Mouse (Mus musculus): ENCODE data around the gene Pde8a.
"Not testable (repeated sequence)": the region's sequence is repeated elsewhere in the genome, so short reads cannot be mapped to it uniquely, and the experiment has no call there.

The Pde8a gene

DNA sequence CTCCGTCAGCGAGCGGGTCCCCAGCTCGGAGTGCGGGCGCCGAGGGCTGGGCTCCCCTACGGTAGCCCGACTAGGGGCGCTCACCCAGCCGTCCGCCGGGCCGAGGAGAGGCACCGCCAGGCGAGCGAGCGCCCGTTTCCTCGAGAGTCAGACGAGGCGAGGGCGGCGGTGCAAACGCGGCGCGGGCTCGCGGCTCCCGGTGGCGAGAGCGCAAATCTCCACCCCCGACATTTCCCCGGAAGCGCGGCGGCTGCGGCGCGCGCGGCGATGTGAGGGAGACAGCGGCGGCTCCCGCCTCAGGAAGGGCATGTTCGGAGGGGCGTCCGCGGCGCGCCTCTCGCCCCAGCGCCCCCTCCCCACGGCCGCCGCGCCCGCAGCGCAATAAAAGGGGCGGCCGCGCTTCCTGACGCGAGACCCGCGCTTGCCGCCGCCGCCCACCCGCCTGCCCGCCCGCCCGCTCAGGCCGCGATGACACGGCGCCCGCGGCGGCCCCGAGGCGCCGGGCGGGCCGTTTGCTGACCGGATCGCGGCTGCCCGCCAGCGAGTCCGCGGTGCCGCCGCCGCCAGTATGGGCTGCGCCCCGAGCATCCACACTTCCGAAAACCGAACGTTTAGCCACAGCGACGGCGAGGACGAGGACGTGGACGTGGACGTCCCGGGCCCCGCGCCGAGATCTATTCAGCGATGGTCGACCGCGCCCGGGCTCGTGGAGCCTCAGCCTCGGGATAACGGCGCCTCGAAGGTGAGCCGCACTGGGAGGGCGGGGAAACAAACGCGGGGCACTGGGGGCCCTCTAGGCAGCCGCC, at the start of gene Pde8a:
Gene Pde8a (plus strand): TSS at position 250 of the 806 bp plus-strand sequence.
- no peak for DNase-seq (ENCODE audit: low read depth, low spot score)

- DNase-seq (ENCODE audit: low read depth, low spot score), result no peak
Measured at GRCm38 (mm10) chr7:81164411-81164810, 49.0 kb upstream of the Pde8a start.

GRCm38 (mm10) chr7:81167124-81167523, 46.3 kb upstream of the Pde8a start:
- peak; percentile 77 for DNase-seq (ENCODE audit: low read depth, low spot score)

DNA sequence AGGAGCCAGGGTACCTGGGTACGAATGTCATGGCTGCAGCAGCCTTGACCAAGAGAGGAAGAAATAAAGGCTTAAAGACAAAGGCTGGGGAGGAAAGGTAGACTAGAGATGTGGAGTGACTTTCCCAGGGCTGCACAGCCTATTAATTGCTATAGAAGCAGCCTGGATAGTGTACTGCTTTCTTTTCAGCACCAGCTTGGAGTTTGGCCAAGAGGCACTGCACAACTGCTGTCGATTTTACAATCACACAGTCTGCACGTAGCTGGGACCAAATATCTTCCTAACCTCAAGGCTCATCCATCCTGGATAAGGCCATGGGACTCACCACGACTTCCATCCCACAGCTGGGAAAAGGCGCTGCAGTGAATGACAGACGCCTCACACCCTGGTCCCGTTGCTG, 44.0 kb upstream of the Pde8a start:
- DNase-seq (ENCODE audit: low read depth, low spot score), result peak; percentile 39

GRCm38 (mm10) chr7:81173931-81174330, 39.5 kb upstream of the Pde8a start:
- DNase-seq (ENCODE audit: low read depth, low spot score), result no peak

GRCm38 (mm10) chr7:81174654-81175053, 38.7 kb upstream of the Pde8a start:
- no peak for DNase-seq (ENCODE audit: low read depth, low spot score)

DNA sequence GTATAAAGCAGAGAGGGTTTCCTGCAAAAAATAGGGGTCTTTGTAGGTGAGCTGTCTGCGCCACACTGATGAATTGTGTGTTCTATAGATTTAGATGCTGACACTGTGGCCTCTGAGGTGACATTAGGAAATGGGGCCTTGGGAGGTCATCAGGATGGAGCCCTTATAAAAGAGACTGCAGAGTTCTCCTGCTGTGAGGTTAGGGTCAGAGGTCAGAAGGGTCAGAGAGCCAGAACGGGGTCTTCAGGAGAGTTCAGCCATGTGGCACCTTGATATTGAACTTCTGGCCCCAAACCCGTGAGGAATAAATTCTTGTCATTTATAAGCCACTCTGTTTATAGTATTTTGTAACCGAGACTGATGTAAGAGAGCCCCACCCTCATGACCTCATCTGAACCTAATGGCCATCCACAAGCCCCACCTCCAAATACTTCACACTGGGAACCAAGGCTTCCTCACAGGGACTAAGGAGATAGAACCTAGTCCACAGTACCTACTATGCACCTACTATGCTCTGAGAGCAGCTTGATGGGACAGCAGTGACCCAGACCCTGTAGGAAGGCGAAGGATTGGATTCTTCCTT, 37.1 kb upstream of the Pde8a start:
- peak; percentile 20 for DNase-seq (ENCODE audit: low read depth, low spot score)

DNA sequence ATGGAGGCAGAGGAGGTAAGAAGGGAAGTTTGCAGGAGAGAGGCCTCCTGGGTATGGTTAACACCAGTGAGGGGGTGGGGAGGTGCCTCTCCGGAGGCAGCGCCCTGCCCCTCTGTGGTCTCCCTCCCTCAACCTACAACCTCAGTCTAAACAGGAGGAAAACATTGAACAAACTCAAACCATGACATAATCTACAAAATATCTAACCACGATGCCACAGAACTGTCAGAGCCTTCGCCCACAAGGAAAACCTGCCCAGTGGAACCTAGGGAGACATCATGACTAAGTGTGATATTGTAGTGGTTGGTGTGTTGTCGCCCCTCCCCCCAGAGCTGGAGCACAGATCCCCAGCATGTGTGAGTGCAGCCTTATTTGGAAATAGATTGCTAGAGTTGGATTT, 33.9 kb upstream of the Pde8a start:
- peak; percentile 96 for DNase-seq (ENCODE audit: low read depth, low spot score)

DNA sequence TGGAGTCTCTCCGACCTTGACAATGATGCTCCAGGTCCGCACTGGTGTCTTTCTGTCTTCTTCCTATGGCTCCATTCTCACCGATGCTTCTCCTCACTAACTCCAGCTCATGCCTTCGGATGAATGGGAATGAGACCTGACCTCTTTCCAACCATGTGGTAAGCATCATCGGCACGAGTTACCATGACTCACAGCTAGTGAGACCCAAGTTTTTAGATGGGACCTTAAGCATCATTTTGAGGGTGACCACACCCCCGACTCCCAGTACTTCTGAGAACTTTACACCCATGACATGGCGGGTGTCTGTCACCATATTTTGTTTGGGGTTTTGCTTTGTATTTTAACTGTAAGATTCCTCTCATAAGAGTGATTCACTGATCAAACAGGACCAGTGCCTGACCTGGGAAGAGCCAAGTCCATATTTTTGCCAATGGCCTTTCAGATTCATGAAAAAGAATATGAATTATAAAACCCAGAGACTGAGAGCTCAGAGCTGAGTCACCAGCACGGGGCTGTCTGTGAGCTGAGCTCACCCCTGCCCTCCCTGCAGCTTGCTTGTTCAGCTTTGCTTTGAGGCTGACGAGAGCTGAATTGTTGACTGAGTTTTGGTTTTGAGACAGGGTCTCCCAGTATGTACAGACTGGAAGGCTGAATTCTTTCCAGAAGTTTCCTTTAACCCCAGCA, 30.8 kb upstream of the Pde8a start:
- peak; percentile 92 for DNase-seq (ENCODE audit: low read depth, low spot score)

- no peak for DNase-seq (ENCODE audit: low read depth, low spot score)
Measured at GRCm38 (mm10) chr7:81183181-81183580, 30.2 kb upstream of the Pde8a start.

- DNase-seq (ENCODE audit: low read depth, low spot score), result peak; percentile 80
Measured at GRCm38 (mm10) chr7:81184136-81184535, 29.3 kb upstream of the Pde8a start.

DNA sequence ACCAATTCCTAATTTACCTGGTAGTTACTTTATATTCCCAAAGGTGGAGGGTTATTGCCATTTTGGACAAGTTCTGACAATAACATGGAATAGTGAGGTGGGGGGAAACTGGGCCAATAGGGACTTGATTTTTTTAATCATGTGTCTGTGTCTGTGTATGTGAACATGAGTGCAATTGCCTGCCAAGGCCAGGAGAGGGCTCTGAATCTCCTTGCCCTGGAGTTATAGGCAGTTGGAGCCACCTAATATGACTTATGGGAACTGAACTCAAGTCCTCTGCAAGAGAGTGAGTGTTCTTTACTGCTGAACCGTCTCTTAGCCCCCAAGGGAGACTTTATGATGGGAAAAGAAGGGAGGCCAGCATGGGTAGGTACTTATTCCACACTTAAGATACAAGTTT, 28.7 kb upstream of the Pde8a start:
- DNase-seq (ENCODE audit: low read depth, low spot score), result no peak

- peak; percentile 36 for DNase-seq (ENCODE audit: low read depth, low spot score)
Measured at GRCm38 (mm10) chr7:81186036-81186435, 27.4 kb upstream of the Pde8a start.

- no peak for DNase-seq (ENCODE audit: low read depth, low spot score)
Measured at GRCm38 (mm10) chr7:81189180-81189579, 24.2 kb upstream of the Pde8a start.

DNA sequence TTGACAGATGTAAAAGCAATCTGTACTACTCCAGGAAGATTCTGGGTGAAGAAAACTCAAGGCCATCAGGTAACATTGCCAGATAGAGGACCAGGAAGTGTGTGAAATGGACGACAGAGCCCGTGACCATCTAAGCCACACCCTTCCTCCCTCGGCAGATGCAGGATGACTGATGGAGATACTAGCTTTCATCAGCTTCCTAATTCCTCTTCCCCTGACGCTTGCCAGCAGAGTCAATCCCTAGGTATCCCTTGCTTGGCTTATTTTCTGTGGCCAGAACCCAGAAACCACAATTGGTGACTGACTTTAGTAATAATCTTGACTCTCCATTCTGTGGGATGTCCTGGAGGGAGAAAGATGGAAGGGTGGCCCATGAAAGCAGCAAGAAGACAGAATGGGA, 17.9 kb upstream of the Pde8a start:
- peak; percentile 77 for DNase-seq (ENCODE audit: low read depth, low spot score)

GRCm38 (mm10) chr7:81196796-81197195, 16.6 kb upstream of the Pde8a start:
- no peak for DNase-seq (ENCODE audit: low read depth, low spot score)

DNA sequence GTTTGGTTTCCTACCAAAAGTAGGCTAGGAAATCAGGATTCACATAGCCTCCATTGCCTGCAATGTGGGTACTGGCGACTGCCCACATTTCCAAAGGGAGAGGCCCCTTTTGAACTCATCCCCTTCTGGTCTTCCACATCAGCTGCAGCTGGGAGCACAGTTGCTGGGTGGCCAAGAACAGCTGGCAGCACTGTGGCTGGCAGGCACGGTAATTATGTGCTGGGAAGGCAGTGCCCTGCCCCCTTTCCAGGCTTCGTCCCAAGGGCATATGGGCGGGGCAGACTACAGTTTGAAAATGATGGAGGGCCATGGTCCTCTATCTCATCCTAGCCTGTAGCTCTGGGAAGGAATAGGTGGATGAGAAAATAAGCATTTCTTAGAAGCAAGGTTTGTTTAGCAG, 14.9 kb upstream of the Pde8a start:
- peak; percentile 56 for DNase-seq (ENCODE audit: low read depth, low spot score)

- DNase-seq (ENCODE audit: low read depth, low spot score), result peak; percentile 15
Measured at GRCm38 (mm10) chr7:81199109-81199508, 14.3 kb upstream of the Pde8a start.

DNA sequence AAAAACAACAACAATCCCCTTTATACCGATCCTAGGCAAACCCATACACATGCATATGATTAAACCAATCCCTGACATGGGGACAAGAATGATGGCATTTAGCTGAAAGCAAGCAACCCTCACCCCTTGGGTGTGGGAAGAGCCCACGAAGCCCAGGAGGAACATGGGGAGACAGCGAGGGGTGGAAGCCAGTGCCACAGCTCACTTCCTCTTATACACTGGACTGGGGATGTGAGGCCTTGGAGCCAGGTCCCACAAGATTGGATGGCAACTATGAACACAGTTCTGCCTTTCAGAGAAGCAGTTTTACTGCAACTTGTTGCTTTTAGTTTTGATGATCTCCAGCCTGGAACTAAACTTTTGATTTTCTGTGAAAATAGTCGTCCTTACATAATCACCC, 13.6 kb upstream of the Pde8a start:
- no peak for DNase-seq (ENCODE audit: low read depth, low spot score)

DNA sequence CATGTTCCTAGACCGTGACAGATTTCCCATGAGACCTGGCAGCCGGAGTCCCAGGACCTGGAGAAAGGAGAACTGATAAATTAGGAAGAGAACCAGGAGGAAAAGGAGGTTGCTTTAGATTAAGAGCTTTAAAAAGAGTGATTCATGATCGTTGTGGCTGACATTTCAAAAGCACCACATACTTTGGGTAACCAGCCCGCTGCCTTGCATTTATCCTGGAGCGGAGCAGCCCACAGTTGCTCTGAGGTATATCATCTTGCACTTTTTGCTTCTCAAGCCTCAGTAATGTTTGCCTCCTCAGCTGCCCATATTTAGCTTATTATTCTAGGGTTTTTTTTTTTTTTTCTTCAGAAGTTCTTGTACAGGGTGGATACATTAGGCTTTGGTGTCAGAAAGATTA, 11.0 kb upstream of the Pde8a start:
- peak; percentile 30 for DNase-seq (ENCODE audit: low read depth, low spot score)

GRCm38 (mm10) chr7:81203576-81203975, 9.8 kb upstream of the Pde8a start:
- DNase-seq (ENCODE audit: low read depth, low spot score), result not testable (repeated sequence)

- peak; percentile 43 for DNase-seq (ENCODE audit: low read depth, low spot score)
Measured at GRCm38 (mm10) chr7:81208944-81209343, 4.5 kb upstream of the Pde8a start.
